Mouse (Mus musculus) cortical plate, adult 2 months (tissue): ENCODE data around the gene Pld4.

Experiments
- CTCF ChIP-seq: fragments of 200-500 bp; IDR thresholded peaks from 2 replicates; pipeline ENCODE4 v1.5.1; 2011; ENCODE audit warnings: mild to moderate bottlenecking, control low read depth, low read length; ENCODE audit not compliant: insufficient read depth; ENCODE audit errors: extremely low read depth
- POLR2A ChIP-seq: fragments of 200-500 bp; IDR thresholded peaks from 2 replicates; pipeline ENCODE4 v1.6.1; 2011; ENCODE audit warnings: mild to moderate bottlenecking, low read length, control low read depth; ENCODE audit not compliant: insufficient read depth; ENCODE audit errors: extremely low read depth

GRCm38 (mm10) chr12:112774026-112774425, 13.6 kb downstream of the Pld4 start:
- TF ChIP-seq CTCF (no peak), POLR2A (no peak)
